ENCODE assay signal across 11 mouse cellular contexts in genomic region chr14:15061496-15061895, GRCm38 (mm10).
"Had no signal": no experiment of that assay in that cellular context is flagged by ENCODE, and none has a peak within 500 bp of the region (broad histone marks: within the 10 kb centered on the region; RNA-seq: fewer than 3 reads in every experiment).

No protein-coding gene starts in this region.

- H3K9me3 ChIP-seq: intestine, embryonic 15.5 days; liver, embryonic 15.5 days; neural tube, embryonic 15.5 days; stomach, embryonic 15.5 days had no signal

- H3K27ac ChIP-seq: intestine, embryonic 15.5 days; liver, embryonic 15.5 days; neural tube, embryonic 15.5 days; stomach, embryonic 15.5 days had no signal

- H3K4me3 ChIP-seq: intestine, embryonic 15.5 days; liver, embryonic 15.5 days; myocyte; neural tube, embryonic 15.5 days; stomach, embryonic 15.5 days had no signal

- DNase-seq: kidney, adult 18-20 months; kidney, postnatal 14 days; lung, adult 2 months; lung, postnatal 36 days; midbrain, embryonic 14.5 days; thymus, postnatal 4 days had no signal

- H3K4me1 ChIP-seq: liver, embryonic 15.5 days; stomach, embryonic 15.5 days had no signal

- H3K27me3 ChIP-seq: intestine, embryonic 15.5 days; liver, embryonic 15.5 days; neural tube, embryonic 15.5 days; stomach, embryonic 15.5 days had no signal

- H3K36me3 ChIP-seq: intestine, embryonic 15.5 days; liver, embryonic 15.5 days; neural tube, embryonic 15.5 days; stomach, embryonic 15.5 days had no signal
